Mouse (Mus musculus) MEL (cell line): ENCODE results near the gene Arf6. TPM values are rescaled to one million over a fixed set of nuclear protein-coding genes. Genes with fewer than 3 reads are reported as not detected.
A peak's percentile ranks its signal among the peaks of the same experiment; 100 is the strongest.

Experiments
- DNase-seq: peaks from one replicate; pipeline ENCODE4 v3.0.0; 2011; ENCODE audit warnings: low read depth, low spot score
- H3K27ac ChIP-seq: 2 replicates; pipeline ENCODE4 v1.5.1; 2012; ENCODE audit warnings: low read depth, mild to moderate bottlenecking, control low read depth, low read length, moderate library complexity; ENCODE audit not compliant: control insufficient read depth
- H3K27me3 ChIP-seq, 2 experiments: fragments of 150-350 bp in 1 of 2; sonication (generic) in 1 of 2; 2 replicates each; pipeline ENCODE4 v1.6.1; 2012; ENCODE audit warnings: low read length in 2 of 2, mild to moderate bottlenecking in 2 of 2, improper control_type of control experiment in 1 of 2, moderate library complexity in 1 of 2; ENCODE audit not compliant: insufficient read depth in 2 of 2, control insufficient read depth in 1 of 2
- H3K36me3 ChIP-seq, 2 experiments: 2 replicates each; pipeline ENCODE4 v1.6.1; 2012 to 2014; ENCODE audit warnings: low read length in 2 of 2, improper control_type of control experiment in 1 of 2, inconsistent platforms in 1 of 2, mild to moderate bottlenecking in 1 of 2; ENCODE audit not compliant: insufficient read depth in 2 of 2, control insufficient read depth in 1 of 2
- H3K4me1 ChIP-seq, 2 experiments: fragments of 150-350 bp in 1 of 2; sonication (generic) in 1 of 2; 2 replicates each; pipeline ENCODE4 v1.6.1; 2012; ENCODE audit warnings: low read length in 2 of 2, improper control_type of control experiment in 1 of 2, mild to moderate bottlenecking in 1 of 2; ENCODE audit not compliant: insufficient read depth in 2 of 2, control insufficient read depth in 1 of 2
- H3K4me3 ChIP-seq, 2 experiments: fragments of 150-350 bp in 1 of 2; sonication (generic) in 1 of 2; 2 replicates each; pipeline ENCODE4 v1.5.1; 2012; ENCODE audit warnings: low read depth in 2 of 2, low read length in 2 of 2, mild to moderate bottlenecking in 2 of 2, moderate library complexity in 2 of 2, control low read depth in 1 of 2, improper control_type of control experiment in 1 of 2; ENCODE audit not compliant: control insufficient read depth in 1 of 2, insufficient read depth in 1 of 2
- H3K79me2 ChIP-seq: 2 replicates; pipeline ENCODE4 v1.6.1; 2012; ENCODE audit warnings: mild to moderate bottlenecking, low read length, moderate library complexity; ENCODE audit not compliant: control insufficient read depth, poor library complexity, insufficient read depth
- H3K9ac ChIP-seq: 2 replicates; pipeline ENCODE4 v1.6.1; 2012; ENCODE audit warnings: low read depth, mild to moderate bottlenecking, control low read depth, low read length, moderate library complexity; ENCODE audit not compliant: control insufficient read depth, poor library complexity, severe bottlenecking
- H3K9me3 ChIP-seq: fragments of 150-350 bp; sonication (generic); replicated peaks from 2 replicates; pipeline ENCODE4 v1.6.1; 2012; ENCODE audit warnings: mild to moderate bottlenecking, low read length, improper control_type of control experiment, moderate library complexity; ENCODE audit not compliant: insufficient read depth
- BHLHE40 ChIP-seq: IDR thresholded peaks from 2 replicates; pipeline ENCODE4 v1.6.1; 2012; ENCODE audit warnings: low read depth, mild to moderate bottlenecking, inconsistent platforms, low read length, improper control_type of control experiment, borderline replicate concordance
- CHD1 ChIP-seq: IDR thresholded peaks from 2 replicates; pipeline ENCODE4 v1.6.1; 2012; ENCODE audit warnings: low read depth, mild to moderate bottlenecking, inconsistent platforms, low read length, improper control_type of control experiment
- CHD2 ChIP-seq: IDR thresholded peaks from 2 replicates; pipeline ENCODE4 v1.6.1; 2011; ENCODE audit warnings: low read length, improper control_type of control experiment
- CTCF ChIP-seq, 3 experiments: IDR thresholded peaks in 2 of 3; conservative IDR thresholded peaks in 1 of 3; 2 replicates each; pipeline ENCODE4 v1.5.1; 2011 to 2012; ENCODE audit warnings: low read length in 3 of 3, low read depth in 2 of 3, mild to moderate bottlenecking in 2 of 3, improper control_type of control experiment in 1 of 3, inconsistent platforms in 1 of 3, mixed read lengths in 1 of 3, moderate library complexity in 1 of 3; ENCODE audit not compliant: control insufficient read depth in 1 of 3, insufficient read depth in 1 of 3, poor library complexity in 1 of 3, severe bottlenecking in 1 of 3
- E2F4 ChIP-seq: IDR thresholded peaks from 2 replicates; pipeline ENCODE4 v1.6.1; 2011; ENCODE audit warnings: low read depth, low read length, improper control_type of control experiment, borderline replicate concordance
- ELF1 ChIP-seq: IDR thresholded peaks from 2 replicates; pipeline ENCODE4 v1.6.1; 2014; ENCODE audit warnings: low read depth, mild to moderate bottlenecking, inconsistent platforms, low read length, improper control_type of control experiment, moderate library complexity
- EP300 ChIP-seq, 2 experiments: IDR thresholded peaks; 2 replicates each; pipeline ENCODE4 v1.6.1; 2011; ENCODE audit warnings: improper control_type of control experiment in 2 of 2, low read length in 2 of 2, low read depth in 1 of 2, mild to moderate bottlenecking in 1 of 2
- ETS1 ChIP-seq: IDR thresholded peaks from 2 replicates; pipeline ENCODE4 v1.6.1; 2012; ENCODE audit warnings: low read depth, mild to moderate bottlenecking, inconsistent platforms, low read length, improper control_type of control experiment, moderate library complexity
- GABPA ChIP-seq: IDR thresholded peaks from 2 replicates; pipeline ENCODE4 v1.6.1; 2012; ENCODE audit warnings: low read depth, mild to moderate bottlenecking, inconsistent platforms, low read length, improper control_type of control experiment, moderate library complexity
- GATA1 ChIP-seq: IDR thresholded peaks from 2 replicates; pipeline ENCODE4 v1.6.1; 2011; ENCODE audit warnings: low read depth, low read length, improper control_type of control experiment
- HCFC1 ChIP-seq: IDR thresholded peaks from 2 replicates; pipeline ENCODE4 v1.6.1; 2012; ENCODE audit warnings: low read depth, mild to moderate bottlenecking, inconsistent platforms, low read length, improper control_type of control experiment, moderate library complexity
- JUND ChIP-seq: IDR thresholded peaks from 2 replicates; pipeline ENCODE4 v1.6.1; 2011; ENCODE audit warnings: low read depth, mild to moderate bottlenecking, improper control_type of control experiment, low read length
- KAT2A ChIP-seq: conservative IDR thresholded peaks from 2 replicates; pipeline ENCODE4 v1.6.1; 2012; ENCODE audit warnings: low read depth, low read length, improper control_type of control experiment, inconsistent platforms
- MAFK ChIP-seq: IDR thresholded peaks from 2 replicates; pipeline ENCODE4 v1.6.1; 2011; ENCODE audit warnings: low read depth, mild to moderate bottlenecking, low read length, improper control_type of control experiment, borderline replicate concordance
- MAX ChIP-seq: IDR thresholded peaks from 2 replicates; pipeline ENCODE4 v1.6.1; 2011; ENCODE audit warnings: low read length, improper control_type of control experiment
- MAZ ChIP-seq: IDR thresholded peaks from 2 replicates; pipeline ENCODE4 v1.6.1; 2012; ENCODE audit warnings: low read depth, mild to moderate bottlenecking, inconsistent platforms, low read length, improper control_type of control experiment
- MEF2A ChIP-seq: IDR thresholded peaks from 2 replicates; pipeline ENCODE4 v1.6.1; 2014; ENCODE audit warnings: low read depth, mild to moderate bottlenecking, inconsistent platforms, low read length, improper control_type of control experiment; ENCODE audit not compliant: poor library complexity, insufficient replicate concordance, severe bottlenecking; ENCODE audit errors: extremely low read depth
- MYB ChIP-seq: IDR thresholded peaks from 2 replicates; pipeline ENCODE4 v1.6.1; 2011; ENCODE audit warnings: mild to moderate bottlenecking, low read depth, low read length, improper control_type of control experiment
- MYC ChIP-seq: IDR thresholded peaks from 2 replicates; pipeline ENCODE4 v1.6.1; 2011; ENCODE audit warnings: low read depth, mild to moderate bottlenecking, low read length, improper control_type of control experiment, moderate library complexity
- NELFE ChIP-seq: IDR thresholded peaks from 2 replicates; pipeline ENCODE4 v1.6.1; 2011; ENCODE audit warnings: low read depth, low read length, improper control_type of control experiment
- NRF1 ChIP-seq: IDR thresholded peaks from 2 replicates; pipeline ENCODE4 v1.6.1; 2014; ENCODE audit warnings: low read depth, mild to moderate bottlenecking, inconsistent platforms, low read length, improper control_type of control experiment, moderate library complexity; ENCODE audit not compliant: poor library complexity, insufficient read depth, severe bottlenecking
- POLR2A ChIP-seq, 2 experiments: IDR thresholded peaks; 2 replicates each; pipeline ENCODE4 v1.6.1; 2011 to 2012; ENCODE audit warnings: low read length in 2 of 2, mild to moderate bottlenecking in 2 of 2, control low read depth in 1 of 2, improper control_type of control experiment in 1 of 2, low read depth in 1 of 2, moderate library complexity in 1 of 2; ENCODE audit not compliant: control insufficient read depth in 1 of 2, insufficient read depth in 1 of 2, poor library complexity in 1 of 2
- POLR2AphosphoS2 ChIP-seq: IDR thresholded peaks from 2 replicates; pipeline ENCODE4 v1.6.1; 2011; ENCODE audit warnings: low read length, improper control_type of control experiment
- POLR2AphosphoS5 ChIP-seq: IDR thresholded peaks from 2 replicates; pipeline ENCODE4 v1.6.1; 2012; ENCODE audit warnings: low read depth, borderline replicate concordance, mild to moderate bottlenecking, inconsistent platforms, low read length, moderate library complexity, mixed read lengths
- RAD21 ChIP-seq: IDR thresholded peaks from 2 replicates; pipeline ENCODE4 v1.6.1; 2011; ENCODE audit warnings: mild to moderate bottlenecking, low read depth, low read length, improper control_type of control experiment
- RCOR1 ChIP-seq: IDR thresholded peaks from 2 replicates; pipeline ENCODE4 v1.6.1; 2012; ENCODE audit warnings: low read depth, mild to moderate bottlenecking, inconsistent platforms, low read length, improper control_type of control experiment
- SIN3A ChIP-seq: IDR thresholded peaks from 2 replicates; pipeline ENCODE4 v1.6.1; 2012; ENCODE audit warnings: low read length, improper control_type of control experiment, inconsistent platforms
- SMC3 ChIP-seq: IDR thresholded peaks from 2 replicates; pipeline ENCODE4 v1.6.1; 2011; ENCODE audit warnings: low read depth, low read length, improper control_type of control experiment
- TAL1 ChIP-seq: IDR thresholded peaks from 2 replicates; pipeline ENCODE4 v1.6.1; 2012; ENCODE audit warnings: mild to moderate bottlenecking, inconsistent platforms, low read length, moderate library complexity, mixed read lengths
- TCF12 ChIP-seq: IDR thresholded peaks from 2 replicates; pipeline ENCODE4 v1.6.1; 2014; ENCODE audit warnings: low read depth, mild to moderate bottlenecking, inconsistent platforms, low read length, improper control_type of control experiment, moderate library complexity
- UBTF ChIP-seq: IDR thresholded peaks from 2 replicates; pipeline ENCODE4 v1.6.1; 2012; ENCODE audit warnings: low read depth, mild to moderate bottlenecking, inconsistent platforms, low read length, improper control_type of control experiment, moderate library complexity, borderline replicate concordance; ENCODE audit not compliant: insufficient read depth
- USF2 ChIP-seq, 2 experiments: IDR thresholded peaks; 2 replicates each; pipeline ENCODE4 v1.6.1; 2011 to 2012; ENCODE audit warnings: improper control_type of control experiment in 2 of 2, low read length in 2 of 2, borderline replicate concordance in 1 of 2, inconsistent platforms in 1 of 2, low read depth in 1 of 2, mild to moderate bottlenecking in 1 of 2; ENCODE audit not compliant: insufficient read depth in 1 of 2
- ZC3H11A ChIP-seq: IDR thresholded peaks from 2 replicates; pipeline ENCODE4 v1.6.1; 2012; ENCODE audit warnings: low read depth, mild to moderate bottlenecking, inconsistent platforms, low read length, improper control_type of control experiment
- ZKSCAN1 ChIP-seq: IDR thresholded peaks from 2 replicates; pipeline ENCODE4 v1.6.1; 2012; ENCODE audit warnings: low read depth, mild to moderate bottlenecking, inconsistent platforms, low read length, improper control_type of control experiment, moderate library complexity
- ZMIZ1 ChIP-seq: IDR thresholded peaks from 2 replicates; pipeline ENCODE4 v1.6.1; 2012; ENCODE audit warnings: low read depth, mild to moderate bottlenecking, inconsistent platforms, low read length, improper control_type of control experiment, moderate library complexity
- ZNF384 ChIP-seq: IDR thresholded peaks from 2 replicates; pipeline ENCODE4 v1.6.1; 2012; ENCODE audit warnings: low read depth, mild to moderate bottlenecking, inconsistent platforms, low read length, improper control_type of control experiment
- polyA plus RNA-seq, 2 experiments: library from polyadenylated mRNA; stranded (reverse) in 1 of 2; unstranded in 1 of 2; fragments of >175 nt in 1 of 2; fragments of >200 nt in 1 of 2; gene quantifications; 2 replicates each; pipeline versions ENCODE4 v1.2.1 to v1.2.4; 2012; ENCODE audit warnings: low replicate concordance in 2 of 2, low read depth in 1 of 2; ENCODE audit not compliant: insufficient read length in 2 of 2, insufficient read depth in 1 of 2, missing spikeins in 1 of 2
- total RNA-seq: library from RNA; depleted of rRNA; stranded (reverse); fragments of 300-350 nt; gene quantifications from 2 replicates; pipeline ENCODE4 v1.2.3, GENCODE M21; 2012

Gene Arf6
- total and polyA plus RNA-seq, 3 experiments: 140 to 192 (median 181) TPM

DNA sequence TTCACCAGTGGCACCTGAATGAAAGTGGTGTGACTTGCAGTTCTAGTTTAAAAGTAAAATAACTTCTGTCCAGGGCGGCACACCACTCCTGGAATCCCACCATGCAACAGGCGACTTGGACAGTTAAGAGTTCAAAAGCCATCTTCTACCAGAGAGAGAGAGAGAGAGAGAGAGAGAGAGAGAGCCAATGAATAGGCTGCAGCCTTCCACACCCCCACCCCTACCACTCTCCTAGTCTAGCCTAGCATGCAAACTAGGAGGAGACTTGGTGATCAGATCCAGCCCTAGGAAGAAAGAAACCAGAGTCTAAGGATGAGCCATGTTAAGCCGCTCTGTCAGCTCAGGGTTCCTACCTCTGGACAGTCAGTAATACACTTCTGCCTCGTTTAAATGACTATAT lies 9.6 kb upstream of the Arf6 start:
- H3K4me3 ChIP-seq: peak overlapping the region; percentile 77 to 93
- DNase-seq: peak; percentile 88
- TF ChIP-seq TAL1 (no peak), JUND (peak; percentile 96), CHD1 (no peak), NRF1 (no peak), ZNF384 (peak; percentile 30; the same call in 1 of the 2 replicates), RCOR1 (0 out of 2 replicates have a peak, but pooled peaks have one; percentile 34), ZMIZ1 (0 out of 2 replicates have a peak, but pooled peaks have one; percentile 56), MYB (0 out of 2 replicates have a peak, but pooled peaks have one; percentile 29), HCFC1 (peak; percentile 71), CTCF (IDR thresholded peaks at IDR 0.05 in 2 of 3, conservative IDR thresholded peaks at IDR 0.05 in 1 of 3; ENCODE audit: control insufficient read depth in 1 of 3, insufficient read depth in 1 of 3, low read depth in 2 of 3, low read length in 3 of 3, poor library complexity in 1 of 3, severe bottlenecking in 1 of 3) (no peak), EP300 (IDR thresholded peaks at IDR 0.05; ENCODE audit: low read depth in 1 of 2, low read length in 2 of 2) (0 out of 4 replicates have a peak, but pooled peaks of 1 of the 2 experiments have one; percentile 30), ZKSCAN1 (no peak), BHLHE40 (no peak), ELF1 (0 out of 2 replicates have a peak, but pooled peaks have one; percentile 18), ETS1 (peak; percentile 60), POLR2AphosphoS5 (no peak), RAD21 (no peak), USF2 (IDR thresholded peaks at IDR 0.05; ENCODE audit: borderline replicate concordance in 1 of 2, insufficient read depth in 1 of 2, low read depth in 1 of 2, low read length in 2 of 2) (no peak), KAT2A (no peak; the same call in 1 of the 2 replicates), UBTF (no peak), CHD2 (no peak), MAZ (peak; percentile 61; the same call in 1 of the 2 replicates), TCF12 (peak; percentile 65), E2F4 (no peak), GABPA (no peak), POLR2A (IDR thresholded peaks at IDR 0.05; ENCODE audit: control insufficient read depth in 1 of 2, insufficient read depth in 1 of 2, low read depth in 1 of 2, low read length in 2 of 2, poor library complexity in 1 of 2) (peak in 1 of 2 experiments; percentile 44; a peak in 1 of 4 replicates), ZC3H11A (0 out of 2 replicates have a peak, but pooled peaks have one; percentile 16), SMC3 (0 out of 2 replicates have a peak, but pooled peaks have one; percentile 14), GATA1 (no peak), MEF2A (no peak), POLR2AphosphoS2 (no peak; the same call in 1 of the 2 replicates), SIN3A (peak; percentile 37), MYC (peak; percentile 55; the same call in 1 of the 2 replicates), NELFE (no peak), MAX (peak; percentile 71), MAFK (no peak)

More for the DNA sequence above, 9.6 kb upstream of the Arf6 start:
- peaks cover 2% of the 10 kb centered on the region; the same call in 1 of the 2 replicates for H3K79me2 ChIP-seq
- H3K27ac ChIP-seq: peak overlapping the region; percentile 99
- H3K36me3 ChIP-seq: peaks cover 0 to 14% of the 10 kb centered on the region in 2 experiments; a peak in 2 of 4 replicates
- peak overlapping the region; percentile 91 for H3K9ac ChIP-seq
- H3K27me3 ChIP-seq: no peaks in the 10 kb centered on the region
- H3K9me3 ChIP-seq: no peaks in the 10 kb centered on the region
- peaks cover 0 to 5% of the 10 kb centered on the region in 2 experiments; a peak in 1 of 4 replicates for H3K4me1 ChIP-seq
